Mouse (Mus musculus): ENCODE results near the gene Olfr1216.
"Not testable (repeated sequence)": the region's sequence is repeated elsewhere in the genome, so short reads cannot be mapped to it uniquely, and the experiment has no call there.

Gene Olfr1216

GRCm38 (mm10) chr2:89018240-89018639 lies at the start of gene Olfr1216:
Olfr1216 (minus strand) TSS chr2:89018340.
- DNase-seq, result no peak

DNA sequence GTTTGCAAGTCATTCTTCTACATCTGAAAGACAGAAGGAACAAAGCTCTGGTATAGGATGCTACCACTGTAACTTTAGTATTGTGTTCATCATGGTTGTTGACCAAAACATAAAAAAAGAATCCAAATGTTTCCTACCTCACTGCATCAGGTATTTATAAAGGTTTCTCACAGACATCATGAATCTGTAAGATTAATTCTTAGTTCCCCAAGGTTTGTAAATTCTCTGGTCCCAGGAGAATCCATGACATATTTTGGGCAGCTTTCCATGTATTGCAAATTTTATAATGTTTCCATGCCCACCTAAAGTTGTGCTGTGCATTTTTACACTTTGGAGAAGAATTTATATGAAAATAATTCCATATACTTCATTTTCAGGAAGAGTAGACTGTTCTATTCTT lies 42.9 kb upstream of the Olfr1216 start, which contains the start of gene Olfr1218:
TSS of gene Olfr1218 (minus strand) at position 101 of the 400 bp plus-strand sequence.
- no peak for DNase-seq

GRCm38 (mm10) chr2:89031965-89032364 lies 13.8 kb upstream of the Olfr1216 start, which contains the start of gene Olfr1217:
Olfr1217 (minus strand) TSS chr2:89032065.
- no peak for DNase-seq

GRCm38 (mm10) chr2:89021436-89021835 lies 3.3 kb upstream of the Olfr1216 start:
- not testable (repeated sequence) for DNase-seq

DNA sequence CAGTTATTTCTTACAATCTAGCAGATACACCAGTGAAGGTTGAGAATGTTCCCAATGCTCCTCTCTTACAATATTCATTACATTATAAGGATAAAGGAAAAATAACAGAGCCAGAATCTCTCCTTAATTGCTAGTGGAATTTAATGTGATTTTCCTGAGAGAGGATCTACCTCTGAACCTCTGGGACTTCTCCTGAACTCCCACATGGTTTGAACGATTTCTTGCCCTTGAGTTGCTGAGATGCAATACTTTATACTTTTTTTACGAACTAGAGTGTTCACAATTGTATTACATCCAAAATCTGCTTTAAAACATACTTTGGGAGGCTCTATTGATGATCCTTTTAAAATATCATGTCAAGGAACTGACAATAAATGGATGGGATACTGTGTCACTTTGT lies 11.3 kb downstream of the Olfr1216 start, which contains the start of gene Olfr1215:
TSS of gene Olfr1215 (minus strand) at position 101 of the 400 bp plus-strand sequence.
- no peak for DNase-seq

GRCm38 (mm10) chr2:88992553-88992952 lies 25.6 kb downstream of the Olfr1216 start, which contains the start of gene Olfr1214:
Olfr1214 (minus strand) TSS chr2:88992653.
- DNase-seq, result no peak

- no peak for DNase-seq
Observed at GRCm38 (mm10) chr2:88980181-88980580, 38.0 kb downstream of the Olfr1216 start, which contains the start of gene Gm13762. Gm13762 (minus strand) TSS chr2:88980281.

Data from embryo, embryonic 11 days (tissue).